Mouse (Mus musculus): ENCODE data around the gene F12.

GRCm38 (mm10) chr13:55381790-55382189 lies 44.8 kb downstream of the F12 start:
- TF ChIP-seq CTCF (IDR thresholded peaks at IDR 0.05; ENCODE audit: low read depth, low read length) (no peak), POLR2A (IDR thresholded peaks at IDR 0.05; ENCODE audit: borderline replicate concordance, low read depth, low read length) (no peak)
